Mouse (Mus musculus) lung, embryonic 15.5 days (tissue): ENCODE data around the gene Gm45717. TPM values are rescaled to one million over a fixed set of nuclear protein-coding genes. Genes with fewer than 3 reads are reported as not detected.

Experiments
- ATAC-seq: fragments of 200-750 bp; cut with Nextera tagmentation; 2 replicates; pipeline ENCODE4 v1.8.0; 2017; ENCODE audit warnings: moderate number of reproducible peaks, borderline replicate concordance; ENCODE audit not compliant: low FRiP score, low TSS enrichment; ENCODE audit errors: extremely low read depth
- H3K27ac ChIP-seq: fragments of 300-500 bp; sonication (generic); 2 replicates; pipeline ENCODE4 v1.5.1; 2015; ENCODE audit warnings: moderate library complexity, mild to moderate bottlenecking, inconsistent platforms
- H3K27me3 ChIP-seq: fragments of 300-500 bp; sonication (generic); 2 replicates; pipeline ENCODE4 v1.6.1; 2015; ENCODE audit warnings: inconsistent platforms
- H3K36me3 ChIP-seq: fragments of 300-500 bp; sonication (generic); 2 replicates; pipeline ENCODE4 v1.6.1; 2015; ENCODE audit warnings: inconsistent platforms
- H3K4me1 ChIP-seq: fragments of 300-500 bp; sonication (generic); 2 replicates; pipeline ENCODE4 v1.6.1; 2015; ENCODE audit warnings: inconsistent platforms
- H3K4me2 ChIP-seq: fragments of 300-500 bp; sonication (generic); 2 replicates; pipeline ENCODE4 v1.6.1; 2015; ENCODE audit warnings: inconsistent platforms, mild to moderate bottlenecking, moderate library complexity
- H3K4me3 ChIP-seq: fragments of 300-500 bp; sonication (generic); 2 replicates; pipeline ENCODE4 v1.5.1; 2015; ENCODE audit warnings: mild to moderate bottlenecking, inconsistent platforms
- H3K9ac ChIP-seq: fragments of 300-500 bp; sonication (generic); 2 replicates; pipeline ENCODE4 v1.6.1; 2015; ENCODE audit warnings: inconsistent platforms
- H3K9me3 ChIP-seq: fragments of 300-500 bp; sonication (generic); 2 replicates; pipeline ENCODE4 v1.6.1; 2016; ENCODE audit warnings: inconsistent platforms
- WGBS: fragments of 180-500 bp; shearing (Covaris S2); methylation state at CpG from one replicate; pipeline ENCODE4 v1.1.7; 2015; 5-methylcytosine and 5-hydroxymethylcytosine counted together
- polyA plus RNA-seq: library from polyadenylated mRNA; unstranded; fragments of >200 nt; fragmentation: Nextera tagmentation; extraction: Ambion mirVana; gene quantifications from 2 replicates; pipeline ENCODE4 v1.2.1, GENCODE M21; 2015

Gm45717 gene
- polyA plus RNA-seq, 1 experiment from 2014 or later = not detected

GRCm38 (mm10) chr7:140912846-140913482, 42.8 kb downstream of the Gm45717 start:
- Histone ChIP-seq H3K27me3 (peaks cover 4% of the 10 kb centered on the region; the same call in 1 of the 2 replicates), H3K4me2 (no peak overlapping the region), H3K4me1 (0 out of 2 replicates have a peak, but pooled peaks cover 6% of the 10 kb centered on the region), H3K27ac (no peak overlapping the region), H3K36me3 (no peaks in the 10 kb centered on the region), H3K9ac (no peak overlapping the region), H3K9me3 (no peaks in the 10 kb centered on the region), H3K4me3 (no peak overlapping the region)
- WGBS = 51% methylated on average over 5 of the region's 5 CpGs
- no peak for ATAC-seq

- WGBS = 47% methylated on average over 3 of the region's 3 CpGs
- no peak overlapping the region for H3K9ac ChIP-seq
- no peak overlapping the region for H3K4me3 ChIP-seq
- no peak for ATAC-seq
- H3K27ac ChIP-seq = no peak overlapping the region
- no peaks in the 10 kb centered on the region for H3K27me3 ChIP-seq
- 0 out of 2 replicates have a peak, but pooled peaks cover 6% of the 10 kb centered on the region for H3K4me1 ChIP-seq
- no peaks in the 10 kb centered on the region for H3K36me3 ChIP-seq
- H3K9me3 ChIP-seq = no peaks in the 10 kb centered on the region
- no peak overlapping the region for H3K4me2 ChIP-seq
These were observed 43.4 kb downstream of the Gm45717 start for GRCm38 (mm10) chr7:140912293-140912692.

GRCm38 (mm10) chr7:140908634-140909107, 47.1 kb downstream of the Gm45717 start:
- no peaks in the 10 kb centered on the region for H3K27me3 ChIP-seq
- 2% methylated on average over 19 of the region's 19 CpGs for WGBS
- no peaks in the 10 kb centered on the region for H3K36me3 ChIP-seq
- H3K27ac ChIP-seq = no peak overlapping the region
- H3K4me1 ChIP-seq = 0 out of 2 replicates have a peak, but pooled peaks cover 6% of the 10 kb centered on the region
- H3K4me2 ChIP-seq = peak overlapping the region; percentile 86
- no peaks in the 10 kb centered on the region for H3K9me3 ChIP-seq
- ATAC-seq = peak; percentile 69
- H3K4me3 ChIP-seq = peak overlapping the region; percentile 43
- H3K9ac ChIP-seq = peak overlapping the region; percentile 28; the same call in 1 of the 2 replicates

GRCm38 (mm10) chr7:140908181-140908580, 47.6 kb downstream of the Gm45717 start:
- WGBS = 43% methylated on average over 7 of the region's 7 CpGs
- no peaks in the 10 kb centered on the region for H3K36me3 ChIP-seq
- no peak overlapping the region for H3K4me3 ChIP-seq
- H3K4me2 ChIP-seq = peak overlapping the region; percentile 86
- ATAC-seq = 0 out of 2 replicates have a peak, but pooled peaks have one; percentile 4
- no peaks in the 10 kb centered on the region for H3K27me3 ChIP-seq
- no peak overlapping the region for H3K9ac ChIP-seq
- H3K4me1 ChIP-seq = 0 out of 2 replicates have a peak, but pooled peaks cover 6% of the 10 kb centered on the region
- H3K27ac ChIP-seq = no peak overlapping the region
- H3K9me3 ChIP-seq = no peaks in the 10 kb centered on the region

- Histone ChIP-seq H3K9ac (no peak overlapping the region), H3K4me2 (no peak overlapping the region), H3K27ac (no peak overlapping the region), H3K36me3 (no peaks in the 10 kb centered on the region), H3K9me3 (no peaks in the 10 kb centered on the region), H3K4me1 (0 out of 2 replicates have a peak, but pooled peaks cover 8% of the 10 kb centered on the region), H3K4me3 (no peak overlapping the region), H3K27me3 (no peaks in the 10 kb centered on the region)
- WGBS = 82% methylated on average over 7 of the region's 7 CpGs
- ATAC-seq = no peak
These were observed 48.0 kb downstream of the Gm45717 start for GRCm38 (mm10) chr7:140907697-140908096.

- Histone ChIP-seq H3K4me3 (no peak overlapping the region), H3K9me3 (no peaks in the 10 kb centered on the region), H3K27me3 (no peaks in the 10 kb centered on the region), H3K4me2 (no peak overlapping the region), H3K4me1 (0 out of 2 replicates have a peak, but pooled peaks cover 8% of the 10 kb centered on the region), H3K36me3 (no peaks in the 10 kb centered on the region), H3K9ac (no peak overlapping the region), H3K27ac (no peak overlapping the region)
- no peak for ATAC-seq
- WGBS = 72% methylated on average over 13 of the region's 13 CpGs
These were observed 48.6 kb downstream of the Gm45717 start for GRCm38 (mm10) chr7:140907131-140907530.

- no peak overlapping the region for H3K9ac ChIP-seq
- WGBS = 74% methylated on average over 2 of the region's 2 CpGs
- H3K4me3 ChIP-seq = no peak overlapping the region
- H3K36me3 ChIP-seq = no peaks in the 10 kb centered on the region
- H3K9me3 ChIP-seq = no peaks in the 10 kb centered on the region
- no peak for ATAC-seq
- no peak overlapping the region for H3K27ac ChIP-seq
- no peaks in the 10 kb centered on the region for H3K27me3 ChIP-seq
- no peak overlapping the region for H3K4me2 ChIP-seq
- 0 out of 2 replicates have a peak, but pooled peaks cover 8% of the 10 kb centered on the region for H3K4me1 ChIP-seq
These were observed 50.1 kb downstream of the Gm45717 start for GRCm38 (mm10) chr7:140905642-140906081.

- H3K4me1 ChIP-seq = 0 out of 2 replicates have a peak, but pooled peaks cover 2% of the 10 kb centered on the region
- no peak overlapping the region for H3K4me2 ChIP-seq
- ATAC-seq = 0 out of 2 replicates have a peak, but pooled peaks have one; percentile 35
- H3K9me3 ChIP-seq = no peaks in the 10 kb centered on the region
- peaks cover 10% of the 10 kb centered on the region; the same call in 1 of the 2 replicates for H3K36me3 ChIP-seq
- H3K4me3 ChIP-seq = no peak overlapping the region
- no peak overlapping the region for H3K9ac ChIP-seq
- H3K27ac ChIP-seq = no peak overlapping the region
- no peaks in the 10 kb centered on the region for H3K27me3 ChIP-seq
- 24% methylated on average over 13 of the region's 13 CpGs for WGBS
These were observed 52.5 kb downstream of the Gm45717 start for GRCm38 (mm10) chr7:140903212-140903611.

- no peak for ATAC-seq
- no peak overlapping the region for H3K27ac ChIP-seq
- 79% methylated on average over 15 of the region's 15 CpGs for WGBS
These were observed 53.5 kb downstream of the Gm45717 start for GRCm38 (mm10) chr7:140902036-140902875.

GRCm38 (mm10) chr7:140900220-140900619, 55.5 kb downstream of the Gm45717 start, which contains the start of gene Cox8b:
Gene Cox8b, minus strand, starts transcription at chr7:140900446.
- H3K27ac ChIP-seq = no peak within 1 kb of the TSS
- no peak for ATAC-seq
- WGBS = 53% methylated on average over 10 of the region's 10 CpGs

More at GRCm38 (mm10) chr7:140902036-140902875, 53.5 kb downstream of the Gm45717 start:
- no peak overlapping the region for H3K4me3 ChIP-seq
- H3K27me3 ChIP-seq = no peaks in the 10 kb centered on the region
- H3K9me3 ChIP-seq = no peaks in the 10 kb centered on the region
- no peak overlapping the region for H3K4me2 ChIP-seq
- peaks cover 19% of the 10 kb centered on the region for H3K36me3 ChIP-seq
- no peak overlapping the region for H3K9ac ChIP-seq
- 0 out of 2 replicates have a peak, but pooled peaks cover 2% of the 10 kb centered on the region for H3K4me1 ChIP-seq

More at GRCm38 (mm10) chr7:140900220-140900619, 55.5 kb downstream of the Gm45717 start, which contains the start of gene Cox8b:
- H3K9ac ChIP-seq = no peak within 1 kb of the TSS
- H3K36me3 ChIP-seq = peaks cover 34% of the 10 kb centered on the region
- H3K27me3 ChIP-seq = no peaks in the 10 kb centered on the region
- H3K4me1 ChIP-seq = 0 out of 2 replicates have a peak, but pooled peaks cover 2% of the 10 kb centered on the region
- H3K9me3 ChIP-seq = no peaks in the 10 kb centered on the region
- H3K4me2 ChIP-seq = no peak within 1 kb of the TSS
- H3K4me3 ChIP-seq = no peak within 1 kb of the TSS
